Mouse (Mus musculus) spleen, adult 12 weeks (tissue): Measurements from ENCODE around the gene Tom1l2.
A peak's percentile ranks its signal among the peaks of the same experiment; 100 is the strongest.

ENCODE experiments used
- DNase-seq: peaks from one replicate; pipeline ENCODE4 v3.0.0; 2022; ENCODE audit warnings: low spot score

Tom1l2 gene

DNA sequence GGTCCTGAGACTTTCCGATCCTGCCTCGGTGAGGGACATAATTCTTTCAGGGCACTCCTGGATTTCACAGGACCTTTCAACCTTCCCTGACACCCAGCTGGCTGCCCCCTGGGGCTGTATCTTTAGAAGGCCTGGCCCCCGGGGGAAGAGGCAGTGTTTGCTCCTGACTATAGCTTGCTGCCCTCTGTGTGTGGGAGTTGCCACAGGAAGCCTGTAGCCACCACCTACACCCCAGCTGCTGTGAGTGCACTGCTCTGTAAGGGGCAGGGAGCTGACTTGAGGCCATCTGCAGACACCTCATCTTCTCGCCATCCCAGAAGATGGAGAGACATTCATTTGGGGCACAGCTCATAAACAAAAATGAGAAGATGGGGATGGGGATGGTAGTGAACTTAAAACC, 120.8 kb downstream of the Tom1l2 start:
- no peak for DNase-seq

GRCm38 (mm10) chr11:60231326-60231725, 121.4 kb downstream of the Tom1l2 start:
- no peak for DNase-seq

GRCm38 (mm10) chr11:60230512-60230911, 122.2 kb downstream of the Tom1l2 start:
- DNase-seq: no peak

DNA sequence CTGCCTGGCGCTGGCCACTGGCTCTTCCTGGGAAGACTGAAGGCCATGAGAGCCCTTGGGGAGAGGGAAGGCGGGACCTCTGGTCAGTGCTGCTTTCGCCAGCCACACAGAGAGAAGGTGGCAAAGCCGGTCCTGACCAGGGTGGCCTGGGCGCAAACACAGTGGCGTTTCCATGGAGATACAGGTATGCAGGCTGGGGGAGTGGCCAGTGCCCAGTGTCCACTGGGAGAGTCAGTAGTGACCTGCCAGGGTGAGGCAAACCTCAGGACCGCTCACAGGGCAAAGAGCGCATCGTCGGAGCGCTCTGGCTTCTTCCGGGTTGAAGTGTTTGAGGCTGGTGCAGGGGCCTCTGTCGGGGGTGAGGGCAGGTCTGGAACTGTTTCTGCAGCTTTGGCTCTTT, 122.9 kb downstream of the Tom1l2 start:
- DNase-seq: no peak

- DNase-seq: no peak
Observed at GRCm38 (mm10) chr11:60228525-60228924, 124.2 kb downstream of the Tom1l2 start.

DNA sequence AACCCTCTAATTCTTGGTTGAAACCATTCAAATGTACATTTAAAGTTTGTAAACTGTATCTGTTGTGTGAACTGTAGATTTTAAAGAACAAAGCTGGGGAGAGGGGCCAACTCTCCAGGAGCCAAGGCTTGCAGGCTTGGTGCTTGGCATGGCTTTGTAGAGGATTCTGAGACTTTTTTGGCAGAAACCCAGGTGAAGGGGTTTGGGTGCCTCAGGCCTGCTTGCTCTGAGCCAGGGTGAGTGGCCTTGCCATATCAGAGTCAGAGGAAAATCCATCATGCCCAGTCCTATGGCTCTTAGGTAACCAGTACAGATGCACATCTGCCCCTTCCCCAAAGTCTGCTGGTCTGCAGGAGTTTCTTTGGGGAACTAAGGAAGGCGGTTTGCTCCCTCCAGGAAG, 126.8 kb downstream of the Tom1l2 start:
- DNase-seq: no peak

- DNase-seq: no peak
Observed at GRCm38 (mm10) chr11:60224676-60225075, 128.0 kb downstream of the Tom1l2 start.

DNA sequence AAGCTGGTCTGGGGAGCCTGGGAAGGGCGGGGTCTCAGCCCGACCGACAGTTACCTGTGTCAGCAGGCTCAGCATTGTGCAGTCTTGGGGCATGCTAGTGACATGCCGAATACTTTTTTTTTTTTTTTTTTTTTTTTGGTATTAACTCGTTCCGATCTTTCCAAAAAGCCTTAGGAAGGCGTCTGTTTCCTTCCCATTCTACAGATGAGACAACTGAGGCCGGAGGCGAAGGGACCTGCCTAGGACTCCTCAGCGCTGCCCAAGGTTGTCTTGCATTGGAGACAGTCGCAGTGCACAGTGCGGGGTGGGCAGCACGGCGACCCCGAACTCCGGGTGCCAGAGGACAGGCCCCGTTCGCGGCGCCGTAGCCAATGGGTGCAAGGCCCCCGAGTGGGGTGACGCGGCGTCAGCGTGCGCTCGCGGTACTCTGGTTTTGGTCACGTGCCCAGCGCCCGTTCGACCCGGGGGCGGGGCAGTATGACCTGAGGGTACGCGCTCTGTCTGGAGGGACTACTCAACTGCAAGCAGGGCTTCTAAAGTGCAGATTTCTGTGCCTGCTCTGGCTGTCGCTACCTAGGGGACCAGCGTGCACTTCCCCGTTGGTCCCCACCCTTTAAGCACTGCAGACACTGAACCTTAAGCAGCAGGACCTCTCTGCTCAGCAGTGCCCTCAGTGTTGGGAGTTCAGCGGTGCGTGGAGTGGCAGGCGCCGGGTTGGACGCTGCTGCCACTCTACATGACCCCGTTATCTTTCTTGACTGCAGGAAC, 130.1 kb downstream of the Tom1l2 start, which contains the start of gene Srebf1:
Srebf1 (minus strand) TSS at position 113 of the 768 bp plus-strand sequence.
- DNase-seq: peak; percentile 71

GRCm38 (mm10) chr11:60222085-60222468, 130.6 kb downstream of the Tom1l2 start:
- DNase-seq: no peak

- DNase-seq: no peak
Observed at GRCm38 (mm10) chr11:60221425-60221824, 131.3 kb downstream of the Tom1l2 start.

DNA sequence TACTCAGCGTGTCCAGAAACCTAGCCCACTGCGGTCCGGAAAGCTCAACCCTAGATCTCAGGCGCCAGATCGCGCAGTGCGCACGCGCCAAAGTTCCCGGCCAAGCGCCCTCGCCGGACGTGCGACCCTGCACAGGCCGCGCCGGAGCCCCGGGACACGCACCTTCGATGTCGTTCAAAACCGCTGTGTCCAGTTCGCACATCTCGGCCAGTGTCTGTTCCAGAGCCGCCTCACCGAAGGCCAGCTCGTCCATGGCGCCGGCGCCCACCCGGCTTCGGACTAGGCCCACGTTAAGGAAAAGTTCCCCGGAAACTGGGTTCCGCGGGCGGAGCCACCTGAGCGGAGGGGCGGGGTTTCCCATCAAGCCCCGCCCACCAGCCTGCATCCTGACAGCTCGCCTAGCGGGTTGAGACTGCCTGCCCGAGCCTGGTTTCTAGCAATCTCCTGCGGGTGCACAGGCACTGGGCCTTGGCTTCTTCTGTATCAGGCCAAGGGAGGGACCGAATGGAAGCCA, 132.4 kb downstream of the Tom1l2 start:
- peak; percentile 97 for DNase-seq

- no peak for DNase-seq
Observed at GRCm38 (mm10) chr11:60219609-60220008, 133.1 kb downstream of the Tom1l2 start.

- DNase-seq: no peak
Observed at GRCm38 (mm10) chr11:60217467-60217866, 135.2 kb downstream of the Tom1l2 start.

DNA sequence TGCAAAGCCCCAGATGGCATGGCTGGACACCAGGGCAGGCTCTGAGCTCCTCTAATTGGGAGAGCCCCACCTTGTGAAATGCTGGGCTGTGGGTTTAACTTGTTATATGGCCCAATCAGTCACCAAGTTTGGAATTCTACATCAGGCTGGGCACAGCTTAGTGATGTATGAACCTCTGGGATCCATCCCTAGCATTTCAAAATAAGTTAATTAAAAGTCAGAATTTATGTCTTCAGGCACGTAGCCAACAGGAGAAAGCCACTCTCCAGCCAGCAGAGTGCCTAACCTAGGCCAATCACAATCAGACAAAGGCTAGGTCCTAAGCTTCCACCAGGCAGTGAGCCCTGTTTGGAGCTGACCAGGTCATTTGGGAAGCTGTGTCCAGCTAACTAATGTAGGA, 136.0 kb downstream of the Tom1l2 start:
- DNase-seq: no peak

GRCm38 (mm10) chr11:60213266-60213665, 139.4 kb downstream of the Tom1l2 start:
- no peak for DNase-seq

GRCm38 (mm10) chr11:60211761-60212160, 140.9 kb downstream of the Tom1l2 start:
- DNase-seq: no peak

DNA sequence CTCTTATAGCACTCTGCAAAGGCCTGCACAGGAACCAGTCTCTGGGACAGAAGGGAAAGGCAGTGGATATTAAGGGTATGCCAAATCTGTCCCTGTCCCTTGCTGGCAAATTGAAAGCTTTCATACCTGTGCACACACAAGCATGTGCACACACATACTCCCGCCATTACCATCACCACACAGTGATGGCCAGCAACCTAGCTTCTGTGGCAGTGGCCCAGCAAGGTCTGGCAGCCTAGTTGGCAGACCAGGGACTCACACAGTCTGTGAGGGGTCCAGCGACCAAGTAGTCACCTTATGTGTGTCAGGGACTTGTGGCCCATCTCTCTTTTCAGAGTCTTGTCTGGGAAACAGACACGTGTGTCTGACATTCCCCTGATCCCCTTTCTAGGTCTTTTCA, 141.6 kb downstream of the Tom1l2 start:
- no peak for DNase-seq

DNA sequence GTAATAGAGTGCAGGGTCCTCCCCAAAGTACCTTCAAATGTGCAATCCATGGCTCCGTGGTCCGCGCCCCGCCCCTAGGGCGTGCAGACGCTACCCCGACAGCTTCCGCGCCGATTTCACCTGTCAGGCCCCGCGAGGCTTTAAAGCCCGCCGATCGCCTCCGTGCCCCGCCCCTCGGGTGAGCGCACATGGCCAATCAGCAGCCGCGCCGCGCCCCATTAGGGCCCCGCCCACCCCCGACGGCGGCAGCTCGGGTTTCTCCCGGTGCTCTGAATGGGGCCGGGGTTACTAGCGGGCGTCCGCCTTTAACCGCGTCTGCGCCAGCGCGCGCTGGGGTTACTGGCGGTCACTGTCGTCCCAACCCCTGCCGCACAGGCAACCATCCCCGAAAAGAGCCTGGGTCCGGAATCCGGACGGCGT, 142.4 kb downstream of the Tom1l2 start:
- peak; percentile 95 for DNase-seq

DNA sequence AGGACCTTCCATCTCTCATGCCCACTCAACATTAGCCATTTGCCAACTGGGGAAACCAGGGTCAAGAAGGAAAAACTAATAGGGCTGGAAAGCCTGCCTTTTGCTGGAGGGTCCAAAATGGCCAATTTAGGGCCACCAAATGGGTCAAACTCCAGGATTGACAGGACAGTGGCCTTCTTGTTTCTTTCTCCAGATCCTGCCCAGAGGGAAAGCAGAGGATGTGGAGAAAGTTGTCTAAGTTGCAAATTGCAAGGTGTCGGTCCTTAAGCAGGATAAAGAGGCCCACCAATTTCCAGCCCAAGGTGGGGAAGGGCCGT, 142.8 kb downstream of the Tom1l2 start:
- DNase-seq: no peak

DNA sequence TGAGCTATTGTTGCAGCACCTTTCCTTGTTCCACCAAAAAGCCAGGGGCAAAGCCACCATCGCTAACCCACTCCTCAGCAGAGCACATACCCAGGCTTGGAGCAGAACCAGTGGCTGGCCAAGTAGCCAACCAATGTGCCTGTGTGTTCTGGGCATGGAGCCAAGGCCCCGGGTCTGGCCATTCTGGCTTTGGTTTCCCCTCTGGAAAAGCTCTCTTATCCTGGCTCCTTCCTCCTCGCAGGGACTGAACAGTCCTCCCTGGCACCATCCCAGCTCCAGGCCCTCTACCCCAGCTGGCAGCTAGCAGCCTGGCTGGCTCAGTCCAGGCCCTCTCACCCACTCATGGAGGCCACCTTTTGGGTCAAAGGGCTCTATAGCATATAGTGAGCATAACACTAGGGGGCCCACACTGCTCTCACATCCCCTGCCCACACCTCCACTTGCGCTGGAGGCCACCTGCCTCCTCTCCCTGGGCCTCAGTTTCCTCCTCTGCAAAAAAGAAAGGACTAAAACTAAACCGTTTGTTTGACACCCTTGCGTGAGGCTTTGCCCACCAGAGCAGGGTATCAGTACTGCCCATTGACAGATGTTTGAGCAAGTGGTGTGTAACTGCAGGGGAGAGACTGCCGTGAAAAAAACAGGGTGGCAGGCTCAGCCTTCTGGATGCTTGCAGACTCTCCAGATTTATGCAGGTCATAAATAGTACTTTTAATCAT, 143.3 kb downstream of the Tom1l2 start:
- no peak for DNase-seq

- DNase-seq: no peak
Observed at GRCm38 (mm10) chr11:60208712-60209111, 144.0 kb downstream of the Tom1l2 start.

DNA sequence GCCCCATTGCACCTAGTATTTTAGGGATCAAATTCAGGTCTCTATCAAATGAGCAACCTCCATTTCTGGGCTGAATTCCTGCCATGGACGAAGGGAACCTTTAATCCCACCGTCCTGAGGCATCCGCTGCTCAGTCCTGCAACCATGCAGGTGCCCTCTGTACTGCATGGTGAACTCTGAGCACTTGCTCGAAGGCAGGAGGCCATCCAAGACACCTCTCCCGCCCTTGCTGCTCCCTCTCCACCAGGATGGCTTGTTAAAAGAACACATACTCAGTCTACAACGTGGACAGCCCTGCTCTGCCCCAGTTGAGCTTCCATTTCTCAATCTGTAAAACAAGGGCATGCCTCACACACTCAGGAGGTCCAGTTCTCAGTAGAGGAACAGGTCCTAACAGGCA, 144.5 kb downstream of the Tom1l2 start:
- DNase-seq: no peak

- no peak for DNase-seq
Observed at GRCm38 (mm10) chr11:60206207-60206606, 146.5 kb downstream of the Tom1l2 start.
